Mouse (Mus musculus): Measurements from ENCODE around the gene Usp39.

DNA sequence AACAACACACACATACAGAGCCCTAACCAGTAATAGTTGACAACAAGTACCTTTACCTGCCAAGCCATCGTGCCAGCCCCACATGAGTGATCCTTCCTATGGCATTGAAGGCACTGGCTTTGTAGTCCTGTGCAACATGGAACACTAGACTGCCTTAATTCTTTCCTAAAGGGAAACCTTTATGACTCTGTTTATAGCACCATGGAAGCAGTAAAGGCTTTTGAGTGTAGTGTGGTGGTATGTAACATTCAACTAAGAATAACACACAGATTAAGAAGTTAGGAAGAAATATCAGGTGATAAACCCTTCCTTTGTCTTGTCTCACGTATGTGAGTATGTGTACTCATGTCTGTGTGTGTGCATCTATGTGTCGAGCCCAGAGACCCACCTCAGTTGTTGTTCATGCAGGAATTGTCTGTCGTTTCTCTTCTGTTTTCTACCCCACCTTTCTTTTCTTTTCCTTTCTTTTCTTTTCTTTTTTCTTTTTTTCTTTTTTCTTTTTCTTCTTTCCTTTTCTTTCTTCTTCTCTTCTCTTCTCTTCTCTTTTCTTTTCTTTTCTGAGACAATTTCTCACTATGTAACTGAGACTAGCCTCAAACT lies 22.0 kb upstream of the Usp39 start, which contains the start of gene Rnf181:
- no peak for TF ChIP-seq CTCF (IDR thresholded peaks at IDR 0.05; ENCODE audit: extremely low read depth, insufficient read depth, insufficient read length, insufficient replicate concordance)
- TF ChIP-seq POLR2A (IDR thresholded peaks at IDR 0.05; ENCODE audit: low read depth, low read length), result no peak

Data from spleen, adult 2 months (tissue).